Comparison of ENCODE assay signal across 14 mouse cellular contexts in genomic region chr2:167662713-167663112, GRCm38 (mm10). TPM values are rescaled to one million over a fixed set of nuclear protein-coding genes. Genes with fewer than 3 reads are reported as not detected.
DNase-seq lines count a peak whose midpoint lies in the region; ATAC-seq and TF ChIP-seq lines count a peak whose summit lies in the region.
"Had no signal": no experiment of that assay in that cellular context is flagged by ENCODE, and none has a peak within 500 bp of the region (broad histone marks: within the 10 kb centered on the region; RNA-seq: fewer than 3 reads in every experiment).

No protein-coding gene starts in this region.

- ATAC-seq in forebrain, embryonic 12.5 days (ENCODE audit: low FRiP score): no peak

- H3K4me3 ChIP-seq in forebrain, embryonic 10.5 days: peak overlapping the region; percentile 89; the same call in 1 of the 2 replicates
- H3K4me3 ChIP-seq in forebrain, embryonic 12.5 days (replicated peaks): no peak overlapping the region
- H3K4me3 ChIP-seq in testis, adult 2 months (ENCODE audit: control insufficient read depth, low read depth, low read length): peak overlapping the region; percentile 79
- no peak overlapping the region for H3K4me3 ChIP-seq in left cerebral cortex, adult 2 months

- intact Hi-C loops in left cerebral cortex, adult 2 months (cut with DNase I): no loop called here

- DNase-seq in forebrain, embryonic 10.5 days (ENCODE audit: extremely low spot score, low spot score): no peak
- DNase-seq in kidney, adult 11 months: peak; percentile 69
- DNase-seq in kidney, postnatal 4 days: no peak
- no peak for DNase-seq in testis, postnatal 14 days (ENCODE audit: low spot score)
- no peak for DNase-seq in adrenal gland, adult 18-20 months (ENCODE audit: low spot score in 2 of 2)
- DNase-seq in left cerebral cortex, adult 2 months (ENCODE audit: extremely low spot score in 1 of 2, low spot score in 2 of 2): no peak
- DNase-seq: adrenal gland, postnatal 10 days; cerebellum, postnatal 10 days; lung, adult 2 months; thymus, adult 18-20 months had no signal

- TF ChIP-seq POLR2A in testis, adult 2 months (IDR thresholded peaks at IDR 0.05; ENCODE audit: control insufficient read depth, low read depth, low read length): no peak

- H3K9ac ChIP-seq in forebrain, embryonic 12.5 days: no peak overlapping the region

- H3K27me3 ChIP-seq in forebrain, embryonic 10.5 days (ENCODE audit: poor library complexity, severe bottlenecking): peaks cover 17% of the 10 kb centered on the region
- peaks cover 15% of the 10 kb centered on the region for H3K27me3 ChIP-seq in forebrain, embryonic 12.5 days
- no peaks in the 10 kb centered on the region for H3K27me3 ChIP-seq in testis, adult 2 months (ENCODE audit: control insufficient read depth, insufficient read depth, low read length)

- 59% methylated on average over 6 of the region's 6 CpGs for WGBS in forebrain, embryonic 10.5 days
- WGBS in forebrain, embryonic 12.5 days: 58% methylated on average over 6 of the region's 6 CpGs

- peaks cover 8% of the 10 kb centered on the region for H3K36me3 ChIP-seq in forebrain, embryonic 10.5 days (replicated peaks)
- H3K36me3 ChIP-seq in forebrain, embryonic 12.5 days (replicated peaks): 0 out of 2 replicates have a peak, but pooled peaks cover 4% of the 10 kb centered on the region
- H3K36me3 ChIP-seq in testis, adult 2 months (ENCODE audit: control insufficient read depth, insufficient read depth, low read length): no peaks in the 10 kb centered on the region

- H3K27ac ChIP-seq in forebrain, embryonic 10.5 days: no peak overlapping the region
- no peak overlapping the region for H3K27ac ChIP-seq in forebrain, embryonic 12.5 days
- H3K27ac ChIP-seq in testis, adult 2 months (ENCODE audit: control insufficient read depth, insufficient read depth, low read depth, low read length): no peak overlapping the region
- H3K27ac ChIP-seq in left cerebral cortex, adult 2 months: no peak overlapping the region
- H3K27ac ChIP-seq: forebrain, embryonic 13.5 days had no signal

- H3K4me1 ChIP-seq in forebrain, embryonic 10.5 days: peaks cover 44% of the 10 kb centered on the region
- H3K4me1 ChIP-seq in forebrain, embryonic 12.5 days: peaks cover 28% of the 10 kb centered on the region
- H3K4me1 ChIP-seq in testis, adult 2 months (ENCODE audit: control insufficient read depth, insufficient read depth, low read length): peaks cover 16% of the 10 kb centered on the region

- no peak overlapping the region for H3K4me2 ChIP-seq in forebrain, embryonic 12.5 days

- H3K9me3 ChIP-seq in forebrain, embryonic 10.5 days: no peaks in the 10 kb centered on the region
- H3K9me3 ChIP-seq in forebrain, embryonic 12.5 days: no peaks in the 10 kb centered on the region
- H3K9me3 ChIP-seq: forebrain, embryonic 13.5 days had no signal

- no peak for TF ChIP-seq CTCF in testis, adult 2 months (IDR thresholded peaks at IDR 0.05; ENCODE audit: control insufficient read depth, insufficient read depth, insufficient replicate concordance, low read depth, low read length)
- no peak for TF ChIP-seq CTCF in left cerebral cortex, adult 2 months (IDR thresholded peaks at IDR 0.05)

RNA-seq across cellular contexts. Expression of gene Gm20431, which starts 1.4 kb away (rescaled TPM):
- polyA plus RNA-seq in forebrain, embryonic 10.5 days (2016; fragmentation: Nextera tagmentation; extraction: Ambion mirVana): 2.7 and 4.9 TPM in 2 replicates
- 7.5 and 10.2 TPM in 2 replicates for polyA plus RNA-seq in forebrain, embryonic 12.5 days (2016; fragmentation: Nextera tagmentation; extraction: Ambion mirVana)
- 41.0 and 48.4 TPM in 2 replicates for polyA plus RNA-seq in testis, adult 2 months (2012; rRNA removed)
- 10 to 100 TPM; 11.6 to 15.2 TPM for total RNA-seq in adrenal gland, adult 18-20 months (2021)
- total RNA-seq in left cerebral cortex, adult 2 months (2021): 10 to 100 TPM; 29.1 to 38.0 TPM
- polyA plus RNA-seq: large intestine, adult 2 months had no signal

RNA-seq across cellular contexts. Expression of gene Cebpb, which starts 26.0 kb away (rescaled TPM):
- polyA plus RNA-seq in forebrain, embryonic 10.5 days (2016; fragmentation: Nextera tagmentation; extraction: Ambion mirVana): 0.33 and 0.44 TPM in 2 replicates
- 0.95 and 1.5 TPM in 2 replicates for polyA plus RNA-seq in forebrain, embryonic 12.5 days (2016; fragmentation: Nextera tagmentation; extraction: Ambion mirVana)
- 2.9 and 4.0 TPM in 2 replicates for polyA plus RNA-seq in testis, adult 2 months (2012; rRNA removed)
- total RNA-seq in adrenal gland, adult 18-20 months (2021): 100 to 1,000 TPM; 433 to 502 TPM
- 10 to 100 TPM; 15.1 to 19.2 TPM for total RNA-seq in left cerebral cortex, adult 2 months (2021)

RNA-seq across cellular contexts. Expression of gene Tmem189, which starts 26.9 kb away (rescaled TPM):
- 31.5 and 34.2 TPM in 2 replicates for polyA plus RNA-seq in forebrain, embryonic 10.5 days (2016; fragmentation: Nextera tagmentation; extraction: Ambion mirVana)
- polyA plus RNA-seq in forebrain, embryonic 12.5 days (2016; fragmentation: Nextera tagmentation; extraction: Ambion mirVana): 31.2 and 34.5 TPM in 2 replicates
- polyA plus RNA-seq in testis, adult 2 months (2012; rRNA removed): 97.4 and 99.8 TPM in 2 replicates
- total RNA-seq in adrenal gland, adult 18-20 months (2021): 10 to 100 TPM; 21.4 to 26.6 TPM
- 10 to 100 TPM; 42.3 to 43.0 TPM for total RNA-seq in left cerebral cortex, adult 2 months (2021)

RNA-seq across cellular contexts. Expression of gene Ube2v1, which starts 30.8 kb away (rescaled TPM):
- 414 and 416 TPM in 2 replicates for polyA plus RNA-seq in forebrain, embryonic 10.5 days (2016; fragmentation: Nextera tagmentation; extraction: Ambion mirVana)
- polyA plus RNA-seq in forebrain, embryonic 12.5 days (2016; fragmentation: Nextera tagmentation; extraction: Ambion mirVana): 303 and 311 TPM in 2 replicates
- polyA plus RNA-seq in testis, adult 2 months (2012; rRNA removed): 17.9 and 21.6 TPM in 2 replicates
- total RNA-seq in adrenal gland, adult 18-20 months (2021): 100 to 1,000 TPM; 184 to 195 TPM
- total RNA-seq in left cerebral cortex, adult 2 months (2021): 100 to 1,000 TPM; 244 to 274 TPM

Comparison
In these comparisons a context has a peak if more than half of its experiments do, and no peak if none do; other contexts are left out.
1. H3K4me3 ChIP-seq: peak in forebrain, embryonic 10.5 days (single experiment) and testis, adult 2 months (single experiment); none in forebrain, embryonic 12.5 days (single experiment) and left cerebral cortex, adult 2 months (single experiment).